Mouse (Mus musculus) C2C12 (cell line): ENCODE data around the gene Tbrg4. TPM values are rescaled to one million over a fixed set of nuclear protein-coding genes. Genes with fewer than 3 reads are reported as not detected.

ENCODE experiments used
- H3K27me3 ChIP-seq: one replicate; pipeline ENCODE4 v1.6.1; 2011; ENCODE audit not compliant: control insufficient read depth, insufficient read depth, insufficient read length
- H3K36me3 ChIP-seq: one replicate; pipeline ENCODE4 v1.6.1; 2011; ENCODE audit not compliant: control insufficient read depth, insufficient read depth
- H3K4me3 ChIP-seq: one replicate; pipeline ENCODE4 v1.5.1; 2011; ENCODE audit warnings: mild to moderate bottlenecking, control low read depth; ENCODE audit not compliant: poor library complexity, insufficient read depth, severe bottlenecking
- H3K79me2 ChIP-seq: one replicate; pipeline ENCODE4 v1.6.1; 2011; ENCODE audit not compliant: control insufficient read depth, insufficient read depth
- H3K79me3 ChIP-seq: one replicate; pipeline ENCODE4 v1.6.1; 2011; ENCODE audit warnings: low read depth, control low read depth
- H3ac ChIP-seq: one replicate; pipeline ENCODE3; 2011; ENCODE audit warnings: low read depth; ENCODE audit not compliant: control insufficient read depth, insufficient read length
- CEBPB ChIP-seq: IDR thresholded peaks from one replicate; pipeline ENCODE4 v1.6.1; 2011; ENCODE audit warnings: low read depth, mild to moderate bottlenecking, control low read depth, moderate library complexity
- CTCF ChIP-seq: IDR thresholded peaks from one replicate; pipeline ENCODE4 v1.5.1; 2011; ENCODE audit not compliant: control insufficient read depth, insufficient read depth, insufficient read length
- FOSL1 ChIP-seq: IDR thresholded peaks from one replicate; pipeline ENCODE4 v1.8.0; 2011; ENCODE audit warnings: mild to moderate bottlenecking, low read length; ENCODE audit not compliant: poor library complexity, insufficient read depth, severe bottlenecking
- MAX ChIP-seq: IDR thresholded peaks from one replicate; pipeline ENCODE4 v1.6.1; 2011; ENCODE audit warnings: mild to moderate bottlenecking, control low read depth
- MYOD1 ChIP-seq: IDR thresholded peaks from one replicate; pipeline ENCODE4 v1.6.1; 2011; ENCODE audit warnings: low read depth; ENCODE audit not compliant: control insufficient read depth, insufficient read length
- MYOG ChIP-seq: IDR thresholded peaks from one replicate; pipeline ENCODE4 v1.6.1; 2011; ENCODE audit not compliant: control insufficient read depth, insufficient read length; ENCODE audit errors: extremely low read depth
- USF1 ChIP-seq: IDR thresholded peaks from one replicate; pipeline ENCODE4 v1.6.1; 2011; ENCODE audit warnings: low read depth, mild to moderate bottlenecking, control low read depth, moderate library complexity
- polyA plus RNA-seq: library from polyadenylated mRNA; unstranded; fragments of >200 nt; fragmentation: generic; extraction: Trizol; gene quantifications from one replicate; pipeline ENCODE4 v1.2.1, GENCODE M21; 2012; ENCODE audit warnings: missing spikeins

The Tbrg4 gene
- polyA plus RNA-seq, 1 experiment: 116 TPM

DNA sequence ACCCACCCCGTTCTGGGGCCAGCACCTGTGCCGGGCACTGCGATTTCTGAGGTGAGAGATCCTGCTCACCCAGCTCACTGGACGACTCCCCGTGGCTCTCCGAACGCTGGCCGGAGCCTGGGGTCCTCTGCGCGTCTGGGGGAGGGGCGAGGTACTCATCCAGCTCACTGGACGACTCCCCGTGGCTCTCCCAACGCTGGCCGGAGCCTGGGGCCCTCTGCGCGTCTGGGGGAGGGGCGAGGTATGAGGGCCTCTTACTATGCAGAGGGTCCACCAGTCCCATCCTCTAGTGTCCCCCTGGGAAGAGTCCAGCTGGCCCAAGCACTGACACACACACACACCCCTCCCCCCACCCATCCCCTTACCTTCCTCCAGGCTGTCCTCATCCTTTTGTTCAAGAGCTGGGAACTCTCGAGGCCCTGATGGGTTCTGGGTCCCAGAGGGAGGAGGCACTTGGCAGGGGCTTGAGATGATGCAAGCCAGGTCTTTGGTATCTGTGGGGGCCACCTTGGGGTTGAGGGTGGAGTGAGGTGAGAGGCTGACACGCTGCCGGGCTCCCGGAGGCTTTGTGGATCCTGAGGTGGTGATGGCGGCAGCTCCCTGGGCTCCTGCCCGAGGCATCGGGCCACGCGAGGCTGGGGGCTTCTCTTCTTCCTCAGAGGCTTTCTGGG, 26.7 kb downstream of the Tbrg4 start:
- no peaks in the 10 kb centered on the region for H3K79me3 ChIP-seq
- H3K79me2 ChIP-seq: no peaks in the 10 kb centered on the region
- no peak for TF ChIP-seq MAX
- no peak for TF ChIP-seq FOSL1
- TF ChIP-seq MYOG: no peak
- no peak for TF ChIP-seq USF1
- TF ChIP-seq MYOD1: no peak
- TF ChIP-seq CEBPB: no peak
- no peak for TF ChIP-seq CTCF
- no peak overlapping the region for H3ac ChIP-seq
- H3K4me3 ChIP-seq: no peak overlapping the region
- H3K27me3 ChIP-seq: no peaks in the 10 kb centered on the region
- peaks cover 30% of the 10 kb centered on the region for H3K36me3 ChIP-seq

DNA sequence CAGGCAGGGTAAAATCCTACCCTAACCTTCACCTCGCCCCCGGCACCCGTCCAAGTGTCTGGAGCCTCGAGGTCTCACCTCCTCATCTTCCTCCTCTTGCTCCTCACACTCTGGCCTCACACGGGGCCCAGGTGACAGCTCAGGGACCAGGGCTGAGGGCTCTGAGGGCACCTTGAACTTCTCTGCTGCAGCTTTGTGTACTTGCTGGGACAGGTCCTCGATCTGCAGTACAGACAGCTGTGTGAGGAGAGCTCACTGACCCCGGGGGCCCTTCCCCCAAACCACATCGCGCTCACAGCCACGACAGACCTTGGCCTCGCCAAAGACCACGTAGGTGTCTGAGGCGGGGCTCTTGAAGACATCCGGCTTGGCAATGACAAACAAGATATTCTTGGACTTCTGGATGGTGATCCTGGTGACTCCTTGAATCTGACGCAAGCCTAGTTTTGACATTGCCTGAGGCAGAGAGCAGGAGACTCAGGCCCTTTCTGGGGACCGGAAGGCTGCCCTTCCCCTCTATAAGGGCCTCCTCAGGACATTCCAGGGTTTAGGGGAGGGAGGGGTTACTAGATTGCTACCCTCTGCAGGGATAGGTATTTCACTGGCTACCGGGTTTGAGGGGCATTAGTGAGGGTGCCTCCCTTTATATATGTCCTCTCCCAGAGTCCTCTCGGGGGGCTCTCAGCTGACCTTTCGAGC, 27.5 kb downstream of the Tbrg4 start:
- TF ChIP-seq MYOG (no peak), USF1 (no peak), FOSL1 (no peak), CTCF (no peak), MAX (no peak), MYOD1 (no peak), CEBPB (no peak)
- no peaks in the 10 kb centered on the region for H3K27me3 ChIP-seq
- H3ac ChIP-seq: no peak overlapping the region
- no peak overlapping the region for H3K4me3 ChIP-seq
- peaks cover 39% of the 10 kb centered on the region for H3K36me3 ChIP-seq
- H3K79me3 ChIP-seq: no peaks in the 10 kb centered on the region
- no peaks in the 10 kb centered on the region for H3K79me2 ChIP-seq

DNA sequence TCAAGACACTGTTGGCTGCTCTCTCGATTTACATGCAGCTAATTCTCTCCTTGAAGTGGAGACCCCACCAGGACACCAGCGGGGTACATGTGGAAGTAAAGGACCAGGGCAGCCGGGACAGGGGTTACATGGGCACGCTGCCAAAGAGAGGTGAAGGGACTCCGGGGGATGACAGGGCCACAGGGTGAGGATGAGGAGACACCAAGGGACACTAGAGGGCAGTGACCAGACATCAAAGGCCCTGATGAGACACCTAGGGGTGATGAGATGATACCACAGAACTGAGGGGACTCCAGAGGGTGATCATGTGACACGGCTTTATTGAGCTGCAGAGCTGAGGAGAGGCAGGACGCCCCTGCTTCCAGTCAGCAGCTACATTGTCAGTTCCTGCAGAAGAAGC, 28.3 kb downstream of the Tbrg4 start:
- H3K79me2 ChIP-seq: no peaks in the 10 kb centered on the region
- no peaks in the 10 kb centered on the region for H3K79me3 ChIP-seq
- no peak for TF ChIP-seq MYOD1
- peak; percentile 25 for TF ChIP-seq USF1
- peaks cover 46% of the 10 kb centered on the region for H3K36me3 ChIP-seq
- H3K27me3 ChIP-seq: no peaks in the 10 kb centered on the region
- H3K4me3 ChIP-seq: no peak overlapping the region
- no peak overlapping the region for H3ac ChIP-seq

DNA sequence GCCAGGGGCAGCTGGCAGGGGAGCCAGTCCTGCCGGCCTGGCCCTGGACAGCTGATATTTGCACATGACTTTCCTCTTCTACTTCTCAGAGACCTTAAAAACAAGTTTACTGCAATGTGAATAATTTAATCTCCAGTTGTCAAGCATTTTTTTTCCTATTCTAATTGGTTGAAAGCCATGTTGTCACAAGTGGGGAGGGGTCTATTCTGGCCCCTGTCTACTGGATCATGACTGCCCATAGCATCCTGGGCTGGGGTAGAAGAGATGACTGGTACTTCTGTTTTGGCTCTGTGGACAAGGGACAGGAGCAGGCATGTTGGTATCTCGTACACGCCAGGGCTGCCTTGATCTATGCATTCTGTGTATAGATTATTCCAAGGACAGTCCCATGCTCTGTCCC, 29.3 kb downstream of the Tbrg4 start:
- Histone ChIP-seq H3K79me2 (no peaks in the 10 kb centered on the region), H3ac (no peak overlapping the region), H3K4me3 (no peak overlapping the region), H3K27me3 (no peaks in the 10 kb centered on the region), H3K36me3 (peaks cover 54% of the 10 kb centered on the region), H3K79me3 (no peaks in the 10 kb centered on the region)
- TF ChIP-seq FOSL1 (no peak), USF1 (no peak), CEBPB (no peak), CTCF (no peak), MYOD1 (no peak), MAX (no peak), MYOG (no peak)

GRCm38 (mm10) chr11:6596205-6596604, 29.7 kb downstream of the Tbrg4 start:
- H3K4me3 ChIP-seq: no peak overlapping the region
- TF ChIP-seq CEBPB (no peak), MYOD1 (no peak), FOSL1 (no peak), MAX (no peak), MYOG (no peak), USF1 (no peak)
- H3K27me3 ChIP-seq: no peaks in the 10 kb centered on the region
- H3K36me3 ChIP-seq: peaks cover 56% of the 10 kb centered on the region
- no peak overlapping the region for H3ac ChIP-seq
- no peaks in the 10 kb centered on the region for H3K79me3 ChIP-seq
- H3K79me2 ChIP-seq: no peaks in the 10 kb centered on the region

DNA sequence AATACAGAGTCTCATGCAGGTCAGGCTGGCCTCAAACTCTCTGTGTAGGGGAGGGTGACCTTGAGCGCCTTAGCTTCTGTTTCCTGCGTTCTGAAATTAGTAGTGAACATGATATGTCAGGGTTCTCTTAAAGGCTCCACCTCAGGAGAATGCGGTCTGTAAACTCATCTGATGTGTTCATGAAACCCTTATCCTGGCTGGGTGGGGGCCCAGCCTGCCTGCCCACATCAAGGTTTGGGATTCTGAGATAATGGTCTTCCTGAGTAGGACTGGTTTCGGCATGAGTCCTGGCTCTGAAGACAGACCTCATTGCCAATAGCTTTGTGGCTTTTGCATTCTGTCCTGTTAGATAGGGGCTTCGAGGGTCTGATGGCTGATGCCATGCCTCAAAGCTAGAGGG, 30.5 kb downstream of the Tbrg4 start:
- Histone ChIP-seq H3K79me2 (no peaks in the 10 kb centered on the region), H3K27me3 (no peaks in the 10 kb centered on the region), H3ac (no peak overlapping the region), H3K79me3 (no peaks in the 10 kb centered on the region), H3K36me3 (peaks cover 64% of the 10 kb centered on the region), H3K4me3 (no peak overlapping the region)
- no peak for TF ChIP-seq MAX

DNA sequence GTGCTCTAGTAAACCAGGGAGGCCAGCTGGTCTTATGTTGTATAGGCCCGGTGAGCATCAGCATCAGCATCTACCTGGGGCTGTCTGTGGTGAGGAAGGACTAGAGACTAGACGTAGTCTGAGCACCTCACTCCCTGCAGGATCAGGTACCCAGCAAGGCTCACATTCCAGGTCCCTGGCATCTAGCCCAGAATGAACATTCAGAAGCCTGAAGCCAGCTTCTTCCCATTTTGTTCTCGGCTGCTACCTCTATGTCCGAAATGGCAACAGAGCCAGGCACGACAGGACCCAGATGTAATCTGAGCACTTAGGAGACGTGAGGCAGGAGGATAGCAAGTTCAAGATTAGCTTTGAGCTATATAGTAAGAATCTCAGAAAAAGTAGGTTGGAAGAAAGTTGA, 31.0 kb downstream of the Tbrg4 start:
- no peak overlapping the region for H3K4me3 ChIP-seq
- H3K79me3 ChIP-seq: no peaks in the 10 kb centered on the region
- H3K36me3 ChIP-seq: peaks cover 68% of the 10 kb centered on the region
- no peaks in the 10 kb centered on the region for H3K79me2 ChIP-seq
- H3ac ChIP-seq: no peak overlapping the region
- no peaks in the 10 kb centered on the region for H3K27me3 ChIP-seq
- TF ChIP-seq MYOD1 (no peak), USF1 (no peak), MYOG (no peak), FOSL1 (no peak)
